Mouse (Mus musculus) kidney, postnatal 0 days (tissue): ENCODE results near the gene Spsb1. TPM values are rescaled to one million over a fixed set of nuclear protein-coding genes. Genes with fewer than 3 reads are reported as not detected.

Experiments used
- ATAC-seq: fragments of 200-750 bp; cut with Nextera tagmentation; replicated peaks from 2 replicates; pipeline ENCODE4 v1.8.0; 2017; ENCODE audit warnings: low read depth, moderate number of reproducible peaks, moderate TSS enrichment, moderate library complexity; ENCODE audit not compliant: low FRiP score
- DNase-seq: peaks from one replicate; pipeline ENCODE4 v3.0.0-alpha.2; 2016; ENCODE audit warnings: low spot score
- H3K27ac ChIP-seq: fragments of 300-500 bp; sonication (generic); 2 replicates; pipeline ENCODE4 v1.5.1; 2014; ENCODE audit warnings: mild to moderate bottlenecking
- H3K27me3 ChIP-seq: fragments of 300-500 bp; sonication (generic); 2 replicates; pipeline ENCODE4 v1.6.1; 2014; ENCODE audit warnings: low read length, mixed read lengths; ENCODE audit not compliant: insufficient read depth
- H3K36me3 ChIP-seq: fragments of 300-500 bp; sonication (generic); 2 replicates; pipeline ENCODE4 v1.6.1; 2014; ENCODE audit warnings: low read length, mixed read lengths; ENCODE audit not compliant: insufficient read depth
- H3K4me1 ChIP-seq: fragments of 300-500 bp; sonication (generic); replicated peaks from 2 replicates; pipeline ENCODE4 v1.6.1; 2014; ENCODE audit warnings: antibody characterized with exemption, low read length, mixed read lengths; ENCODE audit not compliant: insufficient read depth
- H3K4me2 ChIP-seq: fragments of 300-500 bp; sonication (generic); 2 replicates; pipeline ENCODE4 v1.6.1; 2014; ENCODE audit warnings: mild to moderate bottlenecking, low read length, moderate library complexity, mixed read lengths
- H3K4me3 ChIP-seq: fragments of 300-500 bp; sonication (generic); replicated peaks from 2 replicates; pipeline ENCODE4 v1.5.1; 2014; ENCODE audit warnings: low read depth, low read length
- H3K9ac ChIP-seq: fragments of 300-500 bp; sonication (generic); 2 replicates; pipeline ENCODE4 v1.6.1; 2014; ENCODE audit warnings: low read depth, low read length
- H3K9me3 ChIP-seq: fragments of 300-500 bp; sonication (generic); replicated peaks from 2 replicates; pipeline ENCODE4 v1.6.1; 2016; ENCODE audit warnings: low read length, inconsistent platforms, mixed read lengths
- CTCF ChIP-seq: IDR thresholded peaks from 2 replicates; pipeline ENCODE4 v1.5.1; 2016; ENCODE audit warnings: antibody characterized with exemption, low read depth, mild to moderate bottlenecking, moderate library complexity
- WGBS: fragments of 180-500 bp; shearing (Covaris S2); extraction: QIAGEN DNeasy Blood & Tissue Kit; methylation state at CpG from one replicate; pipeline ENCODE4 v1.1.7; 2014; 5-methylcytosine and 5-hydroxymethylcytosine counted together
- polyA plus RNA-seq: library from polyadenylated mRNA; unstranded; fragments of >200 nt; fragmentation: Nextera tagmentation; extraction: Ambion mirVana; gene quantifications from 2 replicates; pipeline ENCODE4 v1.2.1, GENCODE M21; 2015

Spsb1 gene
- polyA plus RNA-seq, 1 experiment from 2014 or later: 11.6 TPM

DNA sequence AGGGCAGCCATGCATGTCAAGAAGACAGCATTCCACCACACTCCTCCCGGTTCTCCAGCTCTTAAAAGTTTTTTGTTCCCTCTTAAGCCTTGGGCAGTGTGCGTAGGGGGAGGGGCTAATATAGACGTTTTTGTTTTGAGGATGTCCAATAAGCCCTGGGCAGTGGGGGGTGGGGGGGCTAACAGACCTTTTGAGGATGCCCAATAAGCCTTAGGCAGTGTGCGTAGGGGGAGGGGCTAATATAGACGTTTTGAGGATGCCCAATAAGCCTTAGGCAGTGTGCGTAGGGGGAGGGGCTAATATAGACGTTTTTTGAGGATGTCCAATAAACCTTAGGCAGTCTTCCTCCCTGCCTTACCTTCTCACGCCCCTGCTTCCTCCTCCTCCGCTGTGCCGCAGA, 5.0 kb upstream of the Spsb1 start:
- 0 out of 2 replicates have a peak, but pooled peaks cover 6% of the 10 kb centered on the region for H3K27me3 ChIP-seq
- no peaks in the 10 kb centered on the region for H3K36me3 ChIP-seq
- H3K27ac ChIP-seq: no peak overlapping the region
- no peak for ATAC-seq
- no peak for DNase-seq
- H3K4me3 ChIP-seq: no peak overlapping the region
- WGBS: 53% methylated on average over 10 of the region's 10 CpGs
- TF ChIP-seq CTCF: no peak
- no peak overlapping the region for H3K4me2 ChIP-seq
- H3K9ac ChIP-seq: no peak overlapping the region
- no peaks in the 10 kb centered on the region for H3K9me3 ChIP-seq
- H3K4me1 ChIP-seq: no peaks in the 10 kb centered on the region

DNA sequence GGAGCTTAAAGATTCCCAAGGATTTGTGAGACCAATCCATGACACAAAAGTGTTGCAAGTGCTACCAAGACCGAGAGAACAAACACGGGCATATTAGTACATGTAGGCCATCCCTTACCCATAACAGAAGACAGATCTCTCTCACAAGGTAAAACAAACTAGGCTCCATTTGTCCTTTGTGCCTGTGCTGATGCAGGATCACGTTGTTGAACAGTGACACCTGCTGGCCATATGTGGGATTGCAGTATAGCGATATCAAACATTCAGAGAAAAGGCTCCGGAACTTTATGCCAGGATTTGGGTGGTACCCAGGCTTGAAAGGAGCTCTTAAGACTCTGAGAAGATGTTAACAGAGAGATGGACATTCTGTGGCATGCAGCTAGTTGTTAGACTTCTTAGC, 3.7 kb upstream of the Spsb1 start:
- TF ChIP-seq CTCF: peak; percentile 99
- H3K4me3 ChIP-seq: no peak overlapping the region
- H3K27me3 ChIP-seq: 0 out of 2 replicates have a peak, but pooled peaks cover 6% of the 10 kb centered on the region
- no peaks in the 10 kb centered on the region for H3K4me1 ChIP-seq
- WGBS: 2% methylated on average over 5 of the region's 5 CpGs
- ATAC-seq (no peak), DNase-seq (peak; percentile 90)
- H3K9ac ChIP-seq: no peak overlapping the region
- H3K9me3 ChIP-seq: no peaks in the 10 kb centered on the region
- no peak overlapping the region for H3K4me2 ChIP-seq
- no peaks in the 10 kb centered on the region for H3K36me3 ChIP-seq
- H3K27ac ChIP-seq: no peak overlapping the region

DNA sequence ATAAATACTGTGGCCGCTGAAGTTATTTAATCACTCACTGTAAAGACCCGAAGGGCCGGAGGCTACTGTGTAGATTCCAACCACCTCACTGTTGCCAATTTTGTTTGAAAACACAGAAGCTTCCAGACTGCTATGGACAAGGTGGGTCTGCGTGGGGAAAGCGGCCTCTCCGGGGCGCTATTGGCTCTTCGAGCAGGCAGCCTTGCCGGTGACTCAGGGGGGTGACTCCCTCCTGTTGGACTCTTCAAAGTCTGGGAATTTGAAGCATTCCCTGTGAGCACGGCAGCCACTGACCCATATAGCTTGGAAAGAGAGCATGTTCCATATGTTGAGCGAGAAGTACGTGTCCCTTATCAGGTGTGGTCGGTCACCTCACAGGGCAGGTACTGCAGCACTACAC, 1.2 kb upstream of the Spsb1 start:
- no peaks in the 10 kb centered on the region for H3K9me3 ChIP-seq
- H3K27me3 ChIP-seq: 0 out of 2 replicates have a peak, but pooled peaks cover 6% of the 10 kb centered on the region
- no peak for DNase-seq
- H3K4me2 ChIP-seq: no peak overlapping the region
- ATAC-seq: no peak
- no peaks in the 10 kb centered on the region for H3K36me3 ChIP-seq
- no peak overlapping the region for H3K4me3 ChIP-seq
- peak; percentile 16; the same call in 1 of the 2 replicates for TF ChIP-seq CTCF
- H3K27ac ChIP-seq: no peak overlapping the region
- no peaks in the 10 kb centered on the region for H3K4me1 ChIP-seq
- H3K9ac ChIP-seq: no peak overlapping the region
- WGBS: 31% methylated on average over 13 of the region's 13 CpGs

DNA sequence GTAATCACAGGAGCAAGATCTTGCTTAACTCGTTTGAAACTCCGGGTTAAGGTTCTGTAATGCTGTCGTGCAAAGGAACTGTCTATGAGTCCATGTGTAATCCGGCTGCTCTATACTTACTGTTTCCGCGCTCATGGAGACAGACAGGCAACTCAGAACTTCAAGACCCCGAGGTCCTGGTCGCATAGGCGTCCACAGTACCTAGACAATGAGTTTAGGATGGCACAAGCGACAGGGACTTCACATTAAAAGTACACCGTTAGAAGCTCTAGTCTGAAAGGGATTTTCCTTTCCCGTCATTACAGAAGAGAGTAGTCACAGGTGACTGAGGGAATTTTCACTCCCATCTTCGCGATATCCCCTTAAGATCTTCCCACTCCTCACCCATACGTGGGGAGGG, 788 bp upstream of the Spsb1 start:
- no peaks in the 10 kb centered on the region for H3K4me1 ChIP-seq
- TF ChIP-seq CTCF: no peak
- no peaks in the 10 kb centered on the region for H3K9me3 ChIP-seq
- H3K4me3 ChIP-seq: peak overlapping the region; percentile 60
- ATAC-seq (no peak), DNase-seq (no peak)
- no peaks in the 10 kb centered on the region for H3K36me3 ChIP-seq
- no peak overlapping the region for H3K27ac ChIP-seq
- 8% methylated on average over 15 of the region's 15 CpGs for WGBS
- peak overlapping the region; percentile 80 for H3K4me2 ChIP-seq
- no peak overlapping the region; the same call in 1 of the 2 replicates for H3K9ac ChIP-seq
- H3K27me3 ChIP-seq: 0 out of 2 replicates have a peak, but pooled peaks cover 6% of the 10 kb centered on the region

GRCm38 (mm10) chr4:149953621-149954481, 992 bp downstream of the Spsb1 start:
- TF ChIP-seq CTCF: no peak
- no peak for ATAC-seq
- Histone ChIP-seq H3K27ac (no peak overlapping the region), H3K9me3 (no peaks in the 10 kb centered on the region), H3K9ac (peak overlapping the region; percentile 79), H3K4me2 (peak overlapping the region; percentile 80), H3K4me1 (peaks cover 12% of the 10 kb centered on the region), H3K36me3 (no peaks in the 10 kb centered on the region), H3K27me3 (0 out of 2 replicates have a peak, but pooled peaks cover 6% of the 10 kb centered on the region), H3K4me3 (peak overlapping the region; percentile 60)
- DNase-seq: peak; percentile 59
- WGBS: 4% methylated on average over 32 of the region's 32 CpGs

GRCm38 (mm10) chr4:149952201-149952600, 2.6 kb downstream of the Spsb1 start:
- Histone ChIP-seq H3K9ac (no peak overlapping the region), H3K4me2 (no peak overlapping the region), H3K9me3 (no peaks in the 10 kb centered on the region), H3K4me1 (peaks cover 13% of the 10 kb centered on the region), H3K4me3 (no peak overlapping the region), H3K27ac (no peak overlapping the region), H3K27me3 (0 out of 2 replicates have a peak, but pooled peaks cover 6% of the 10 kb centered on the region), H3K36me3 (no peaks in the 10 kb centered on the region)
- ATAC-seq: no peak
- no peak for DNase-seq
- WGBS: 93% methylated on average over 9 of the region's 9 CpGs
- no peak for TF ChIP-seq CTCF
